Mouse (Mus musculus) kidney, embryonic 15.5 days (tissue): ENCODE measurements around the gene E2f4. TPM values are rescaled to one million over a fixed set of nuclear protein-coding genes. Genes with fewer than 3 reads are reported as not detected.

ENCODE experiments used
- ATAC-seq: fragments of 200-750 bp; cut with Nextera tagmentation; replicated peaks from 2 replicates; pipeline ENCODE4 v1.8.0; 2017; ENCODE audit warnings: moderate TSS enrichment; ENCODE audit not compliant: low FRiP score
- H3K27ac ChIP-seq: fragments of 300-500 bp; sonication (generic); 2 replicates; pipeline ENCODE4 v1.5.1; 2015; ENCODE audit warnings: mild to moderate bottlenecking, inconsistent platforms
- H3K27me3 ChIP-seq: fragments of 300-500 bp; sonication (generic); 2 replicates; pipeline ENCODE4 v1.6.1; 2015; ENCODE audit warnings: inconsistent platforms
- H3K36me3 ChIP-seq: fragments of 300-500 bp; sonication (generic); 2 replicates; pipeline ENCODE4 v1.6.1; 2015; ENCODE audit warnings: inconsistent platforms
- H3K4me1 ChIP-seq: fragments of 300-500 bp; sonication (generic); 2 replicates; pipeline ENCODE4 v1.6.1; 2015; ENCODE audit warnings: inconsistent platforms
- H3K4me2 ChIP-seq: fragments of 300-500 bp; sonication (generic); 2 replicates; pipeline ENCODE4 v1.6.1; 2015; ENCODE audit warnings: moderate library complexity, mild to moderate bottlenecking, inconsistent platforms
- H3K4me3 ChIP-seq: fragments of 300-500 bp; sonication (generic); replicated peaks from 2 replicates; pipeline ENCODE4 v1.5.1; 2015; ENCODE audit warnings: mild to moderate bottlenecking, inconsistent platforms
- H3K9ac ChIP-seq: fragments of 300-500 bp; sonication (generic); 2 replicates; pipeline ENCODE4 v1.6.1; 2015; ENCODE audit warnings: mild to moderate bottlenecking, inconsistent platforms
- H3K9me3 ChIP-seq: fragments of 300-500 bp; sonication (generic); replicated peaks from 2 replicates; pipeline ENCODE4 v1.6.1; 2016; ENCODE audit warnings: inconsistent platforms
- WGBS: fragments of 180-500 bp; shearing (Covaris S2); methylation state at CpG from one replicate; pipeline ENCODE4 v1.1.7; 2015; ENCODE audit warnings: mixed read lengths; 5-methylcytosine and 5-hydroxymethylcytosine counted together
- polyA plus RNA-seq: library from polyadenylated mRNA; unstranded; fragments of >200 nt; fragmentation: Nextera tagmentation; extraction: Ambion mirVana; gene quantifications from 2 replicates; pipeline ENCODE4 v1.2.1, GENCODE M21; 2015

Gene E2f4
- polyA plus RNA-seq, 1 experiment from 2014 or later: 103 TPM

- peak overlapping the region; percentile 100 for H3K4me3 ChIP-seq
- peaks cover 51% of the 10 kb centered on the region for H3K36me3 ChIP-seq
- no peaks in the 10 kb centered on the region for H3K27me3 ChIP-seq
- peak overlapping the region; percentile 97 for H3K9ac ChIP-seq
- no peak for ATAC-seq
- H3K4me1 ChIP-seq: peaks cover 26% of the 10 kb centered on the region
- H3K9me3 ChIP-seq: no peaks in the 10 kb centered on the region
- peak overlapping the region; percentile 3; the same call in 1 of the 2 replicates for H3K27ac ChIP-seq
- 55% methylated on average over 18 of the region's 18 CpGs for WGBS
- peak overlapping the region; percentile 92 for H3K4me2 ChIP-seq
Measured at GRCm38 (mm10) chr8:105298351-105299252, 1.1 kb downstream of the E2f4 start.

GRCm38 (mm10) chr8:105299962-105300361 is 2.5 kb downstream of the E2f4 start:
- Histone ChIP-seq H3K36me3 (peaks cover 65% of the 10 kb centered on the region), H3K9me3 (no peaks in the 10 kb centered on the region), H3K27me3 (no peaks in the 10 kb centered on the region), H3K4me2 (no peak overlapping the region), H3K4me3 (no peak overlapping the region), H3K9ac (no peak overlapping the region), H3K27ac (no peak overlapping the region), H3K4me1 (peaks cover 34% of the 10 kb centered on the region)
- ATAC-seq: peak; percentile 59; the same call in 1 of the 2 replicates
- WGBS: 94% methylated on average over 8 of the region's 8 CpGs

GRCm38 (mm10) chr8:105303396-105303795 is 5.9 kb downstream of the E2f4 start:
- 84% methylated on average over 8 of the region's 8 CpGs for WGBS
- no peak overlapping the region for H3K4me3 ChIP-seq
- no peaks in the 10 kb centered on the region for H3K27me3 ChIP-seq
- H3K4me1 ChIP-seq: peaks cover 34% of the 10 kb centered on the region
- no peaks in the 10 kb centered on the region for H3K9me3 ChIP-seq
- peaks cover 78% of the 10 kb centered on the region for H3K36me3 ChIP-seq
- no peak overlapping the region for H3K4me2 ChIP-seq
- no peak overlapping the region for H3K9ac ChIP-seq
- H3K27ac ChIP-seq: no peak overlapping the region
- no peak for ATAC-seq

- Histone ChIP-seq H3K9me3 (no peaks in the 10 kb centered on the region), H3K4me3 (no peak overlapping the region), H3K36me3 (peaks cover 78% of the 10 kb centered on the region), H3K4me1 (peaks cover 30% of the 10 kb centered on the region), H3K27ac (peak overlapping the region; percentile 91; the same call in 1 of the 2 replicates), H3K9ac (no peak overlapping the region), H3K4me2 (no peak overlapping the region), H3K27me3 (no peaks in the 10 kb centered on the region)
- ATAC-seq: no peak
- 78% methylated on average over 9 of the region's 9 CpGs for WGBS
Measured at GRCm38 (mm10) chr8:105303874-105304273, 6.4 kb downstream of the E2f4 start.

- Histone ChIP-seq H3K36me3 (peaks cover 78% of the 10 kb centered on the region), H3K27me3 (no peaks in the 10 kb centered on the region), H3K4me2 (no peak overlapping the region), H3K4me1 (peaks cover 27% of the 10 kb centered on the region), H3K9ac (no peak overlapping the region), H3K27ac (peak overlapping the region; percentile 91), H3K9me3 (no peaks in the 10 kb centered on the region), H3K4me3 (no peak overlapping the region)
- 65% methylated on average over 9 of the region's 9 CpGs for WGBS
- ATAC-seq: peak; percentile 12
Measured at GRCm38 (mm10) chr8:105304325-105305210, 7.1 kb downstream of the E2f4 start.

- 5% methylated on average over 30 of the region's 30 CpGs for WGBS
- Histone ChIP-seq H3K36me3 (peaks cover 78% of the 10 kb centered on the region), H3K27me3 (no peaks in the 10 kb centered on the region)
Measured at GRCm38 (mm10) chr8:105305211-105306145, 8.0 kb downstream of the E2f4 start, which contains the start of gene Elmo3. Gene Elmo3, plus strand, starts transcription at chr8:105305601.

GRCm38 (mm10) chr8:105306146-105306691 is 8.8 kb downstream of the E2f4 start:
- ATAC-seq: peak; percentile 12; the same call in 1 of the 2 replicates
- Histone ChIP-seq H3K9ac (peak overlapping the region; percentile 35), H3K27me3 (no peaks in the 10 kb centered on the region), H3K27ac (peak overlapping the region; percentile 91), H3K4me2 (peak overlapping the region; percentile 76), H3K4me1 (peaks cover 27% of the 10 kb centered on the region), H3K4me3 (peak overlapping the region; percentile 46), H3K36me3 (peaks cover 77% of the 10 kb centered on the region), H3K9me3 (no peaks in the 10 kb centered on the region)
- 46% methylated on average over 5 of the region's 5 CpGs for WGBS

More at GRCm38 (mm10) chr8:105305211-105306145, 8.0 kb downstream of the E2f4 start, which contains the start of gene Elmo3:
- H3K4me1 ChIP-seq: peaks cover 27% of the 10 kb centered on the region
- peak within 1 kb of the TSS; percentile 47 for H3K9ac ChIP-seq
- H3K9me3 ChIP-seq: no peaks in the 10 kb centered on the region
- H3K27ac ChIP-seq: peak within 1 kb of the TSS; percentile 91
- H3K4me3 ChIP-seq: peak within 1 kb of the TSS; percentile 46
- ATAC-seq: peak; percentile 86
- H3K4me2 ChIP-seq: peak within 1 kb of the TSS; percentile 76

- WGBS: 93% methylated on average over 13 of the region's 13 CpGs
- Histone ChIP-seq H3K27me3 (no peaks in the 10 kb centered on the region), H3K4me2 (no peak overlapping the region), H3K4me3 (no peak overlapping the region), H3K27ac (no peak overlapping the region), H3K9me3 (no peaks in the 10 kb centered on the region), H3K9ac (no peak overlapping the region), H3K36me3 (peaks cover 77% of the 10 kb centered on the region), H3K4me1 (peaks cover 27% of the 10 kb centered on the region)
- ATAC-seq: no peak
Measured at GRCm38 (mm10) chr8:105307670-105308069, 10.2 kb downstream of the E2f4 start.

GRCm38 (mm10) chr8:105308428-105308827 is 11.0 kb downstream of the E2f4 start:
- H3K36me3 ChIP-seq: peaks cover 76% of the 10 kb centered on the region
- H3K4me3 ChIP-seq: no peak overlapping the region
- no peak overlapping the region for H3K9ac ChIP-seq
- no peaks in the 10 kb centered on the region for H3K9me3 ChIP-seq
- H3K27ac ChIP-seq: no peak overlapping the region
- H3K27me3 ChIP-seq: no peaks in the 10 kb centered on the region
- no peak overlapping the region for H3K4me2 ChIP-seq
- 87% methylated on average over 10 of the region's 10 CpGs for WGBS
- peaks cover 27% of the 10 kb centered on the region for H3K4me1 ChIP-seq
- no peak for ATAC-seq

- 78% methylated on average over 15 of the region's 15 CpGs for WGBS
- H3K36me3 ChIP-seq: peaks cover 76% of the 10 kb centered on the region
- no peak for ATAC-seq
- no peak overlapping the region for H3K4me2 ChIP-seq
- H3K4me1 ChIP-seq: peaks cover 23% of the 10 kb centered on the region
- no peaks in the 10 kb centered on the region for H3K27me3 ChIP-seq
- H3K27ac ChIP-seq: no peak overlapping the region
- no peak overlapping the region for H3K9ac ChIP-seq
- H3K9me3 ChIP-seq: no peaks in the 10 kb centered on the region
- no peak overlapping the region for H3K4me3 ChIP-seq
Measured at GRCm38 (mm10) chr8:105309142-105309847, 11.8 kb downstream of the E2f4 start.
